Mouse (Mus musculus) heart, embryonic 15.5 days (tissue): ENCODE measurements at regions not wholly inside any gene's neighbourhood (a gene's known extent, or its start where the extent isn't known, plus 50 kb on each side); places are given as distances from the start of the nearest gene placed in this dataset.
"Not testable (repeated sequence)": the region's sequence is repeated elsewhere in the genome, so short reads cannot be mapped to it uniquely, and the experiment has no call there.

Source experiments
- ATAC-seq: fragments of 200-750 bp; cut with Nextera tagmentation; replicated peaks from 2 replicates; pipeline ENCODE4 v1.8.0; 2017; ENCODE audit warnings: low read depth, moderate TSS enrichment; ENCODE audit not compliant: insufficient number of reproducible peaks, insufficient read depth, low FRiP score
- H3K27ac ChIP-seq: fragments of 300-500 bp; sonication (generic); 2 replicates; pipeline ENCODE4 v1.5.1; 2015; ENCODE audit warnings: mild to moderate bottlenecking, inconsistent platforms
- H3K27me3 ChIP-seq: fragments of 300-500 bp; sonication (generic); 2 replicates; pipeline ENCODE4 v1.6.1; 2015; ENCODE audit warnings: inconsistent platforms
- H3K36me3 ChIP-seq: fragments of 300-500 bp; sonication (generic); 2 replicates; pipeline ENCODE4 v1.6.1; 2015; ENCODE audit warnings: mild to moderate bottlenecking, inconsistent platforms
- H3K4me1 ChIP-seq: fragments of 300-500 bp; sonication (generic); replicated peaks from 2 replicates; pipeline ENCODE4 v1.6.1; 2015; ENCODE audit warnings: inconsistent platforms
- H3K4me2 ChIP-seq: fragments of 300-500 bp; sonication (generic); 2 replicates; pipeline ENCODE4 v1.6.1; 2015; ENCODE audit warnings: inconsistent platforms, mild to moderate bottlenecking, moderate library complexity
- H3K4me3 ChIP-seq: fragments of 300-500 bp; sonication (generic); 2 replicates; pipeline ENCODE4 v1.5.1; 2015; ENCODE audit warnings: mild to moderate bottlenecking, inconsistent platforms
- H3K9ac ChIP-seq: fragments of 300-500 bp; sonication (generic); 2 replicates; pipeline ENCODE4 v1.6.1; 2015; ENCODE audit warnings: mild to moderate bottlenecking, inconsistent platforms
- H3K9me3 ChIP-seq: fragments of 300-500 bp; sonication (generic); replicated peaks from 2 replicates; pipeline ENCODE4 v1.6.1; 2016; ENCODE audit warnings: inconsistent platforms
- WGBS: fragments of 180-500 bp; shearing (Covaris S2); methylation state at CpG from one replicate; pipeline ENCODE4 v1.1.7; 2015; ENCODE audit warnings: mixed read lengths; 5-methylcytosine and 5-hydroxymethylcytosine counted together

DNA sequence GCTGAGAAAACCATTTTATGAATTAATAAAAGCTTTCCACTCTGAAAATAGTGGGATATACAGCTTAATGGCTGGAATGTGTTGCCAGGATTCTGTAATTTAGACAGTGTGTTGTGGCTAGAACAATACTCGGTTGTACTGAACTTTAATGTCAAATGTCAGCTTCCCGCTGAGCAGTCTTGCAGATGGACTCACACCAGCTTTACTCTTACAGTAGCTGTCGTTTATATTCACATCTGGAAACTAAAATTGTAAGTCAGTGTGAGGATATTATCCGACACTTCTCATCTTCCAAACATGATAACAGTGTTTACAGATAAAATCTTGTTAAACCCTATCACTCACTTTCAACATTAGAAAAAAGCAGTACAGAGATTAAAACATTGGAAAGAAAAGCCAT lies 328.3 kb upstream of the Gje1 start:
- no peaks in the 10 kb centered on the region for H3K9me3 ChIP-seq
- H3K36me3 ChIP-seq, result no peaks in the 10 kb centered on the region
- no peak overlapping the region for H3K27ac ChIP-seq
- no peak overlapping the region for H3K4me2 ChIP-seq
- no peak overlapping the region for H3K4me3 ChIP-seq
- no peak for ATAC-seq
- H3K4me1 ChIP-seq, result no peaks in the 10 kb centered on the region
- 55% methylated on average over 4 of the region's 4 CpGs for WGBS
- H3K9ac ChIP-seq, result no peak overlapping the region
- no peaks in the 10 kb centered on the region for H3K27me3 ChIP-seq

GRCm38 (mm10) chr10:15037571-15037970 lies 319.6 kb upstream of the Gje1 start:
- 80% methylated on average over 3 of the region's 3 CpGs for WGBS
- Histone ChIP-seq H3K4me2 (no peak overlapping the region), H3K27me3 (no peaks in the 10 kb centered on the region), H3K9ac (no peak overlapping the region), H3K9me3 (no peaks in the 10 kb centered on the region), H3K27ac (no peak overlapping the region), H3K36me3 (no peaks in the 10 kb centered on the region), H3K4me1 (no peaks in the 10 kb centered on the region), H3K4me3 (no peak overlapping the region)
- no peak for ATAC-seq

DNA sequence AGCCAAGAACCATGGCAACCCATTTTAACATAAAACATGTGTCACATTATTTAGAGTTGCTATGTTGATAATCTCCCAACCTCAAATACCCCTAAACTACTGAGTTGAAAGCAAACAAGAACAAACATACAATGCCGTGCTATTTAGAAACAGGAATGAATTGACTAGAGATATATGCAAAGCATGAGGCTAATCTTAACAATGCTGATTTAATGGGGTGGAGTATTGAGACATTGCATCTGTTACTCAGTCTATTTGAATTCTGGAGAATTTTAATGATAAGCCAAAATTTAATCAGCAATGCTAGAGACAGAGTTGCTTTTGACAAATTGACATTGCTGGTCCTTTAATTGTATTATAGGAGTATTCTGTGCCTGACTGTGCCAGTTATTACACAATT lies 313.5 kb upstream of the Gje1 start:
- ATAC-seq, result no peak
- no peak overlapping the region for H3K9ac ChIP-seq
- H3K9me3 ChIP-seq, result no peaks in the 10 kb centered on the region
- no peaks in the 10 kb centered on the region for H3K36me3 ChIP-seq
- H3K4me3 ChIP-seq, result no peak overlapping the region
- H3K4me2 ChIP-seq, result no peak overlapping the region
- H3K4me1 ChIP-seq, result no peaks in the 10 kb centered on the region
- 68% methylated on average over 1 of the region's 1 CpGs for WGBS
- no peaks in the 10 kb centered on the region for H3K27me3 ChIP-seq
- no peak overlapping the region for H3K27ac ChIP-seq

DNA sequence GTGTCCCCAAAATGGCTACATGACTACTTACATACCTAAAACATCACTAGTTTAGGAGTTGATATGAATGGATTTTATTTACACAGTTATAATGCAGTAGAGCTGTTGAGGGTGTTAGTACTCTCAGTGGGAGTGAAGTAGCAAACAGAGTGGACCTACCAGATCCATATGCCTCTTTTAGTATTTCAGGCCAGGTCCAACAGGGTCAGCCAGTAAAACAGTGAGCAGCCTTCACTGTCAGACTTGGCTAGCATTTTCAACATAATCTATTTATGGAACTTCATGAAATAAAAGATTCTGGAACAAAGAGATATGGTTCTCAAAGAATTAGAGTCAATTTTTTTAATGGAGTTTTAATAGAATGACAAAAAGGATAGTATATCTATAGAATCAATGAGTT lies 311.1 kb upstream of the Gje1 start:
- H3K27me3 ChIP-seq, result no peaks in the 10 kb centered on the region
- ATAC-seq, result no peak
- no peaks in the 10 kb centered on the region for H3K9me3 ChIP-seq
- H3K9ac ChIP-seq, result no peak overlapping the region
- no peak overlapping the region for H3K4me3 ChIP-seq
- H3K4me1 ChIP-seq, result no peaks in the 10 kb centered on the region
- H3K4me2 ChIP-seq, result no peak overlapping the region
- H3K36me3 ChIP-seq, result no peaks in the 10 kb centered on the region
- no peak overlapping the region for H3K27ac ChIP-seq

GRCm38 (mm10) chr10:15013919-15014318 lies 295.9 kb upstream of the Gje1 start:
- Histone ChIP-seq H3K4me2 (no peak overlapping the region), H3K9me3 (no peaks in the 10 kb centered on the region), H3K36me3 (no peaks in the 10 kb centered on the region), H3K9ac (no peak overlapping the region), H3K4me1 (no peaks in the 10 kb centered on the region), H3K4me3 (no peak overlapping the region), H3K27ac (no peak overlapping the region), H3K27me3 (no peaks in the 10 kb centered on the region)
- whole genome bisulfite sequencing, result 70% methylated on average over 4 of the region's 4 CpGs
- ATAC-seq, result no peak

GRCm38 (mm10) chr10:14996374-14996773 lies 278.4 kb upstream of the Gje1 start:
- 70% methylated on average over 2 of the region's 2 CpGs for WGBS
- Histone ChIP-seq H3K27ac (no peak overlapping the region), H3K4me2 (no peak overlapping the region), H3K9ac (no peak overlapping the region), H3K4me1 (no peaks in the 10 kb centered on the region), H3K9me3 (no peaks in the 10 kb centered on the region), H3K36me3 (no peaks in the 10 kb centered on the region), H3K27me3 (no peaks in the 10 kb centered on the region), H3K4me3 (no peak overlapping the region)
- ATAC-seq, result no peak

DNA sequence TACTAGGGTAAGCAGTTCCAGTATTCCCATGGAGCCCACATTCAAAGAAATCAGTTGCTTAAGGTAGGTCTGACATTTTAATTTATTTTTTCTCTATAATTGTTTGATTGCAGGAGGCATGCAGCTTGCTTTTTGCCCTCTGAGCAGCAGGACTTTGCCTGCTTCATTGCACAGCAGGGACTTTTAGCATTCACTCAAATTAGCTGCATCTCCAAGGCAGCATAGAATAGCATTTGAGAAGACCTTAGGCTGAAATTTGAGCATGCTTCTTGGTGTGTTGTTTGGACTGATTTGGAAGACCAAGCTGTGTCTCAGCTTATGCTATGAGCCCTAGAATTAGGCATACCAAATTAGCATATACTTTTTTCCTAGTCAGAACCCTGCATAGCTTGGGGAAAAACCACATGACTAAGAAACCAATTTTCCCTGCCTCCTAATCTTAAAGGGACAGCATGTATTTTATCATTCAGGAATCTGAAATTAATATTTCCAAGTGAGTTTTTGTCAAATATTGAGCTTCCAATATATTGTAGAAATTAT lies 271.7 kb upstream of the Gje1 start:
- no peaks in the 10 kb centered on the region for H3K27me3 ChIP-seq
- no peak for ATAC-seq
- no peak overlapping the region for H3K9ac ChIP-seq
- H3K36me3 ChIP-seq, result no peaks in the 10 kb centered on the region
- no peak overlapping the region for H3K27ac ChIP-seq
- no peak overlapping the region for H3K4me2 ChIP-seq
- no peaks in the 10 kb centered on the region for H3K9me3 ChIP-seq
- H3K4me3 ChIP-seq, result no peak overlapping the region
- no peaks in the 10 kb centered on the region for H3K4me1 ChIP-seq

- not testable (repeated sequence) for H3K9me3 ChIP-seq, H3K4me3 ChIP-seq, H3K27me3 ChIP-seq, ATAC-seq, H3K9ac ChIP-seq, H3K36me3 ChIP-seq, H3K27ac ChIP-seq, H3K4me2 ChIP-seq, H3K4me1 ChIP-seq
- 76% methylated on average over 2 of the region's 2 CpGs for WGBS
These were observed 268.6 kb upstream of the Gje1 start for GRCm38 (mm10) chr10:14986566-14986965.

GRCm38 (mm10) chr10:14978093-14978755 lies 260.2 kb upstream of the Gje1 start:
- H3K4me2 ChIP-seq, result peak overlapping the region; percentile 41
- peak overlapping the region; percentile 39 for H3K27ac ChIP-seq
- H3K4me3 ChIP-seq, result no peak overlapping the region
- no peaks in the 10 kb centered on the region for H3K36me3 ChIP-seq
- WGBS, result 16% methylated on average over 4 of the region's 4 CpGs
- peak; percentile 81 for ATAC-seq
- H3K4me1 ChIP-seq, result peaks cover 5% of the 10 kb centered on the region; the same call in 1 of the 2 replicates
- no peak overlapping the region for H3K9ac ChIP-seq
- no peaks in the 10 kb centered on the region for H3K9me3 ChIP-seq
- no peaks in the 10 kb centered on the region for H3K27me3 ChIP-seq

- H3K4me2 ChIP-seq, result no peak overlapping the region
- no peaks in the 10 kb centered on the region for H3K36me3 ChIP-seq
- no peak for ATAC-seq
- H3K4me1 ChIP-seq, result peaks cover 5% of the 10 kb centered on the region; the same call in 1 of the 2 replicates
- 59% methylated on average over 2 of the region's 2 CpGs for WGBS
- no peaks in the 10 kb centered on the region for H3K27me3 ChIP-seq
- H3K4me3 ChIP-seq, result no peak overlapping the region
- H3K9me3 ChIP-seq, result no peaks in the 10 kb centered on the region
- no peak overlapping the region for H3K9ac ChIP-seq
- 0 out of 2 replicates have a peak overlapping the region, but pooled peaks have one; percentile 39 for H3K27ac ChIP-seq
These were observed 259.4 kb upstream of the Gje1 start for GRCm38 (mm10) chr10:14977268-14978000.

DNA sequence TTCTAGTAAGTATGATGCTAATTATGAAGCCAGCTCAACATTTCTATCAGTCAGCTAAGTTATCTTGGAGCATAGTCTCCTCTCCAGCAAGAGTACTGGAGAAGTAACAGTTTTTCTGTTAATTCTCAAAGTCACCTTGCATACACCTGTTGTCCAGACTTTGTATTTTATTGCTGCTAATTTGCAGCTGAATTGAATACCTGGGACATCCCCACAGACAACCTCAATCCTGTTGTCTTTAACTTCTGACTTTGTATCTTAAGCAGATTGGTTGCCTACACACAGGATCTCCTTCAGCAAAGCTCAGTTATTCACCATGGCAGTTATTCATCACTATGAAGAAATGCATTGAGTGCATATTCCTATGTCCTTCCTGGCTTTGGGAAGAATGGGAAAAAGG lies 251.7 kb upstream of the Gje1 start:
- H3K4me1 ChIP-seq, result no peaks in the 10 kb centered on the region
- no peak overlapping the region for H3K9ac ChIP-seq
- H3K9me3 ChIP-seq, result no peaks in the 10 kb centered on the region
- ATAC-seq, result no peak
- no peak overlapping the region for H3K4me2 ChIP-seq
- H3K4me3 ChIP-seq, result no peak overlapping the region
- no peaks in the 10 kb centered on the region for H3K27me3 ChIP-seq
- no peaks in the 10 kb centered on the region for H3K36me3 ChIP-seq
- no peak overlapping the region for H3K27ac ChIP-seq

DNA sequence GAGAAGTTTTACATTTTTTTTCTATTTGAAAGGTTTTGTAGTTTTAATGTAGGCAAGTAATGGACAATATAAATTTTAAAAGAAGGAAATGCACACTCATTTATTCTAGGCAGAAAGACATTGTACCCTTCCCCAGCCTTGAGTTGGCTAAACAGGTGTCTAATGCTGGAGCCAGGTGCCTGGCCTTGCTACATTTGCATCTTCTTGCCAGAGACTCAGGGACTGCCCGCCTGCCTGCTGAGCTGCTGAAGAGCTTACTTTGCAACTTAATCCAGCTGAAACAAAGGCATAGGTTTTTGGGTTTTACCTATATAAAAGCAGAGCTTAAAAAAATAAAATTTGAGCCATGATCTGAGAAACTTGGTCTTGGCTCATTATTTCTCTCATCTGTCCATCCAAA lies 249.6 kb upstream of the Gje1 start:
- H3K36me3 ChIP-seq, result no peaks in the 10 kb centered on the region
- no peak overlapping the region for H3K9ac ChIP-seq
- H3K27me3 ChIP-seq, result no peaks in the 10 kb centered on the region
- H3K4me2 ChIP-seq, result no peak overlapping the region
- H3K27ac ChIP-seq, result no peak overlapping the region
- WGBS, result 48% methylated on average over 1 of the region's 1 CpGs
- no peak overlapping the region for H3K4me3 ChIP-seq
- no peaks in the 10 kb centered on the region for H3K4me1 ChIP-seq
- H3K9me3 ChIP-seq, result no peaks in the 10 kb centered on the region
- no peak for ATAC-seq
